Mouse (Mus musculus) hindbrain, embryonic 14.5 days (tissue): ENCODE measurements around the gene Olfr983. TPM values are rescaled to one million over a fixed set of nuclear protein-coding genes. Genes with fewer than 3 reads are reported as not detected.
A peak's percentile ranks its signal among the peaks of the same experiment; 100 is the strongest.

Source experiments
- ATAC-seq: fragments of 200-750 bp; cut with Nextera tagmentation; 2 replicates; pipeline ENCODE4 v1.8.0; 2017; ENCODE audit warnings: moderate number of reproducible peaks, mild to moderate bottlenecking, moderate TSS enrichment, moderate library complexity; ENCODE audit not compliant: low FRiP score
- DNase-seq: peaks from one replicate; pipeline ENCODE4 v3.0.0-alpha.2; 2015; ENCODE audit warnings: low spot score
- H3K27ac ChIP-seq: fragments of 300-500 bp; sonication (generic); 2 replicates; pipeline ENCODE4 v1.5.1; 2014; ENCODE audit warnings: mild to moderate bottlenecking, moderate library complexity
- H3K27me3 ChIP-seq: fragments of 300-500 bp; sonication (generic); 2 replicates; pipeline ENCODE4 v1.6.1; 2014; ENCODE audit warnings: mild to moderate bottlenecking, low read length, mixed read lengths; ENCODE audit not compliant: control insufficient read depth, insufficient read depth
- H3K36me3 ChIP-seq: fragments of 300-500 bp; sonication (generic); replicated peaks from 2 replicates; pipeline ENCODE4 v1.6.1; 2014; ENCODE audit not compliant: control insufficient read depth, insufficient read depth
- H3K4me1 ChIP-seq: fragments of 300-500 bp; sonication (generic); replicated peaks from 2 replicates; pipeline ENCODE4 v1.6.1; 2014; ENCODE audit warnings: antibody characterized with exemption, low read length, mixed read lengths; ENCODE audit not compliant: control insufficient read depth, insufficient read depth
- H3K4me2 ChIP-seq: fragments of 300-500 bp; sonication (generic); replicated peaks from 2 replicates; pipeline ENCODE4 v1.6.1; 2014; ENCODE audit warnings: mild to moderate bottlenecking, moderate library complexity
- H3K4me3 ChIP-seq: fragments of 300-500 bp; sonication (generic); replicated peaks from 2 replicates; pipeline ENCODE4 v1.5.1; 2014; ENCODE audit warnings: mild to moderate bottlenecking, low read length
- H3K9ac ChIP-seq: fragments of 300-500 bp; sonication (generic); 2 replicates; pipeline ENCODE4 v1.6.1; 2014
- H3K9me3 ChIP-seq: fragments of 300-500 bp; sonication (generic); 2 replicates; pipeline ENCODE4 v1.6.1; 2016; ENCODE audit warnings: low read length; ENCODE audit not compliant: control insufficient read depth
- WGBS: fragments of 180-500 bp; shearing (Covaris S2); extraction: QIAGEN DNeasy Blood & Tissue Kit; methylation state at CpG from one replicate; pipeline ENCODE4 v1.1.7; 2014; 5-methylcytosine and 5-hydroxymethylcytosine counted together
- polyA plus RNA-seq: library from polyadenylated mRNA; unstranded; fragments of >200 nt; fragmentation: Nextera tagmentation; extraction: Ambion mirVana; gene quantifications from 2 replicates; pipeline ENCODE4 v1.2.1, GENCODE M21; 2014

The Olfr983 gene
- not detected in 2 replicates for polyA plus RNA-seq

- H3K27me3 ChIP-seq, result no peaks in the 10 kb centered on the region
- no peak within 1 kb of the TSS for H3K27ac ChIP-seq
- no peak for ATAC-seq
- WGBS, result 87% methylated on average over 2 of the region's 2 CpGs
- no peak within 1 kb of the TSS for H3K4me2 ChIP-seq
- H3K9ac ChIP-seq, result no peak within 1 kb of the TSS
- no peaks in the 10 kb centered on the region for H3K36me3 ChIP-seq
- DNase-seq, result no peak
- no peaks in the 10 kb centered on the region for H3K4me1 ChIP-seq
- no peak within 1 kb of the TSS for H3K4me3 ChIP-seq
- no peaks in the 10 kb centered on the region for H3K9me3 ChIP-seq
Observed at GRCm38 (mm10) chr9:40093495-40093894, at the start of gene Olfr983. Gene Olfr983 (minus strand): TSS chr9:40093595.

- Histone ChIP-seq H3K27ac (no peak overlapping the region), H3K36me3 (no peaks in the 10 kb centered on the region), H3K9ac (no peak overlapping the region), H3K4me3 (no peak overlapping the region), H3K4me1 (no peaks in the 10 kb centered on the region), H3K27me3 (no peaks in the 10 kb centered on the region), H3K4me2 (no peak overlapping the region), H3K9me3 (no peaks in the 10 kb centered on the region)
- ATAC-seq (peak; percentile 48; the same call in 1 of the 2 replicates), DNase-seq (no peak)
- WGBS, result 63% methylated on average over 1 of the region's 1 CpGs
Observed at GRCm38 (mm10) chr9:40141544-40141943, 48.1 kb upstream of the Olfr983 start.

GRCm38 (mm10) chr9:40139484-40139883, 46.1 kb upstream of the Olfr983 start:
- WGBS, result 80% methylated on average over 4 of the region's 4 CpGs
- Histone ChIP-seq H3K27ac (no peak overlapping the region), H3K36me3 (no peaks in the 10 kb centered on the region), H3K9ac (no peak overlapping the region), H3K9me3 (no peaks in the 10 kb centered on the region), H3K27me3 (no peaks in the 10 kb centered on the region), H3K4me1 (no peaks in the 10 kb centered on the region), H3K4me3 (no peak overlapping the region), H3K4me2 (no peak overlapping the region)
- DNase-seq (no peak), ATAC-seq (no peak)

GRCm38 (mm10) chr9:40136987-40137688, 43.7 kb upstream of the Olfr983 start:
- WGBS, result 84% methylated on average over 6 of the region's 6 CpGs
- no peak for ATAC-seq

GRCm38 (mm10) chr9:40130556-40130955, 37.2 kb upstream of the Olfr983 start:
- ATAC-seq, result no peak
- Histone ChIP-seq H3K27me3 (no peaks in the 10 kb centered on the region), H3K36me3 (no peaks in the 10 kb centered on the region), H3K4me2 (no peak overlapping the region), H3K4me1 (no peaks in the 10 kb centered on the region), H3K9me3 (no peaks in the 10 kb centered on the region), H3K9ac (no peak overlapping the region), H3K27ac (no peak overlapping the region), H3K4me3 (no peak overlapping the region)
- WGBS, result 94% methylated on average over 1 of the region's 1 CpGs
- DNase-seq, result no peak

More at GRCm38 (mm10) chr9:40136987-40137688, 43.7 kb upstream of the Olfr983 start:
- no peak overlapping the region for H3K4me3 ChIP-seq
- no peaks in the 10 kb centered on the region for H3K4me1 ChIP-seq
- no peaks in the 10 kb centered on the region for H3K9me3 ChIP-seq
- DNase-seq, result no peak
- no peak overlapping the region for H3K27ac ChIP-seq
- H3K27me3 ChIP-seq, result no peaks in the 10 kb centered on the region
- no peak overlapping the region for H3K4me2 ChIP-seq
- no peak overlapping the region for H3K9ac ChIP-seq
- no peaks in the 10 kb centered on the region for H3K36me3 ChIP-seq

GRCm38 (mm10) chr9:40130084-40130483, 36.7 kb upstream of the Olfr983 start, which contains the start of gene Olfr985:
Gene Olfr985 (minus strand): TSS chr9:40130184.
- H3K36me3 ChIP-seq, result no peaks in the 10 kb centered on the region
- no peak within 1 kb of the TSS for H3K4me3 ChIP-seq
- DNase-seq (no peak), ATAC-seq (no peak)
- no peaks in the 10 kb centered on the region for H3K9me3 ChIP-seq
- H3K4me1 ChIP-seq, result no peaks in the 10 kb centered on the region
- 85% methylated on average over 1 of the region's 1 CpGs for WGBS
- no peak within 1 kb of the TSS for H3K4me2 ChIP-seq
- no peak within 1 kb of the TSS for H3K27ac ChIP-seq
- no peaks in the 10 kb centered on the region for H3K27me3 ChIP-seq
- no peak within 1 kb of the TSS for H3K9ac ChIP-seq

GRCm38 (mm10) chr9:40117287-40117659, 23.9 kb upstream of the Olfr983 start:
- no peak overlapping the region for H3K4me3 ChIP-seq
- DNase-seq (no peak), ATAC-seq (no peak)
- 81% methylated on average over 5 of the region's 5 CpGs for WGBS
- H3K27ac ChIP-seq, result no peak overlapping the region
- H3K9me3 ChIP-seq, result no peaks in the 10 kb centered on the region
- H3K4me1 ChIP-seq, result no peaks in the 10 kb centered on the region
- no peak overlapping the region for H3K4me2 ChIP-seq
- no peak overlapping the region for H3K9ac ChIP-seq
- H3K36me3 ChIP-seq, result no peaks in the 10 kb centered on the region
- no peaks in the 10 kb centered on the region for H3K27me3 ChIP-seq

GRCm38 (mm10) chr9:40116645-40117286, 23.4 kb upstream of the Olfr983 start:
- ATAC-seq, result no peak
- 76% methylated on average over 10 of the region's 10 CpGs for WGBS
- DNase-seq, result no peak
- Histone ChIP-seq H3K4me1 (no peaks in the 10 kb centered on the region), H3K27ac (no peak overlapping the region), H3K36me3 (no peaks in the 10 kb centered on the region), H3K4me3 (no peak overlapping the region), H3K9me3 (no peaks in the 10 kb centered on the region), H3K4me2 (no peak overlapping the region), H3K27me3 (no peaks in the 10 kb centered on the region), H3K9ac (no peak overlapping the region)

- WGBS, result 91% methylated on average over 2 of the region's 2 CpGs
- no peak for ATAC-seq
Observed at GRCm38 (mm10) chr9:40114106-40114505, 20.7 kb upstream of the Olfr983 start, which contains the start of gene Olfr984. Gene Olfr984 (minus strand): TSS chr9:40114206.

More at GRCm38 (mm10) chr9:40114106-40114505, 20.7 kb upstream of the Olfr983 start, which contains the start of gene Olfr984:
- H3K27ac ChIP-seq, result no peak within 1 kb of the TSS
- no peak within 1 kb of the TSS for H3K4me3 ChIP-seq
- no peaks in the 10 kb centered on the region for H3K36me3 ChIP-seq
- no peaks in the 10 kb centered on the region for H3K4me1 ChIP-seq
- no peaks in the 10 kb centered on the region for H3K27me3 ChIP-seq
- no peak for DNase-seq
- no peak within 1 kb of the TSS for H3K9ac ChIP-seq
- no peaks in the 10 kb centered on the region for H3K9me3 ChIP-seq
- H3K4me2 ChIP-seq, result no peak within 1 kb of the TSS
